Mouse (Mus musculus) limb, embryonic 10.5 days (tissue): ENCODE results near the gene Ptchd1. TPM values are rescaled to one million over a fixed set of nuclear protein-coding genes. Genes with fewer than 3 reads are reported as not detected.

Experiments
- DNase-seq: peaks from one replicate; pipeline ENCODE4 v3.0.0-alpha.2; 2017; ENCODE audit warnings: low spot score
- H3K27ac ChIP-seq: fragments of 300-500 bp; sonication (generic); 2 replicates; pipeline ENCODE4 v1.5.1; 2016; ENCODE audit warnings: mild to moderate bottlenecking
- H3K27me3 ChIP-seq: fragments of 300-500 bp; sonication (generic); 2 replicates; pipeline ENCODE4 v1.6.1; 2016; ENCODE audit warnings: low read depth, mild to moderate bottlenecking; ENCODE audit not compliant: poor library complexity, severe bottlenecking
- H3K36me3 ChIP-seq: fragments of 300-500 bp; sonication (generic); 2 replicates; pipeline ENCODE4 v1.6.1; 2016; ENCODE audit warnings: mild to moderate bottlenecking, moderate library complexity
- H3K4me1 ChIP-seq: fragments of 300-500 bp; sonication (generic); 2 replicates; pipeline ENCODE4 v1.6.1; 2016
- H3K4me3 ChIP-seq: fragments of 300-500 bp; sonication (generic); 2 replicates; pipeline ENCODE4 v1.5.1; 2016; ENCODE audit warnings: mild to moderate bottlenecking, moderate library complexity
- H3K9me3 ChIP-seq: fragments of 300-500 bp; sonication (generic); replicated peaks from 2 replicates; pipeline ENCODE4 v1.6.1; 2016; ENCODE audit warnings: mild to moderate bottlenecking
- WGBS: fragments of 180-500 bp; shearing (Covaris S2); methylation state at CpG from one replicate; pipeline ENCODE4 v1.1.7; 2016; 5-methylcytosine and 5-hydroxymethylcytosine counted together
- polyA plus RNA-seq: library from polyadenylated mRNA; unstranded; fragments of >200 nt; fragmentation: Nextera tagmentation; extraction: Ambion mirVana; gene quantifications from 2 replicates; pipeline ENCODE4 v1.2.1, GENCODE M21; 2016

The Ptchd1 gene
- polyA plus RNA-seq, 1 experiment from 2014 or later, result 0.20 TPM

- no peak overlapping the region for H3K27ac ChIP-seq
- H3K27me3 ChIP-seq, result no peaks in the 10 kb centered on the region; the same call in 1 of the 2 replicates
- no peak for DNase-seq
- 80% methylated on average over 3 of the region's 3 CpGs for WGBS
- H3K4me3 ChIP-seq, result no peak overlapping the region
- no peaks in the 10 kb centered on the region for H3K36me3 ChIP-seq
- no peaks in the 10 kb centered on the region for H3K9me3 ChIP-seq
- no peaks in the 10 kb centered on the region for H3K4me1 ChIP-seq
Measured at GRCm38 (mm10) chrX:155591490-155591889, 32.1 kb downstream of the Ptchd1 start.

DNA sequence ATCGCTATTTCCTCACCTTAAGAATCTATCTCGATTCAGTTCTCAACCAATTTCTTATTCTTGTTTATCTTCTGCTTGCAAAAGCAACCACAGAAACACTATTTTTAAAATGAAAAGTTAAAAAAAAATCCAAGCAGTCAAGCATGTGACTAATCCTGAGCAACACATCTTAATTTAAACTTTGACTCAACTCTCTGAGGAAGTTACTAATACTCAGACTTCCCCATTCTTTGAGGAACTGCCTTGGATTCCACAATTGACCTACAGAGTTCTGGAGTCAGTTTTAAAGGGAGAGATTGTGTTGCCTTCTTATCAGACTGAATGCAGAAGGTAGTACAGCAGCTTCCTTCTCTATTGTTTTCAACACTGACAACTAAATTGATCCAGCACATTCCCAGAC lies 39.0 kb downstream of the Ptchd1 start:
- 93% methylated on average over 2 of the region's 2 CpGs for WGBS
- Histone ChIP-seq H3K4me1 (no peaks in the 10 kb centered on the region), H3K27ac (no peak overlapping the region), H3K36me3 (no peaks in the 10 kb centered on the region), H3K27me3 (no peaks in the 10 kb centered on the region), H3K4me3 (no peak overlapping the region), H3K9me3 (no peaks in the 10 kb centered on the region)
- DNase-seq, result no peak

DNA sequence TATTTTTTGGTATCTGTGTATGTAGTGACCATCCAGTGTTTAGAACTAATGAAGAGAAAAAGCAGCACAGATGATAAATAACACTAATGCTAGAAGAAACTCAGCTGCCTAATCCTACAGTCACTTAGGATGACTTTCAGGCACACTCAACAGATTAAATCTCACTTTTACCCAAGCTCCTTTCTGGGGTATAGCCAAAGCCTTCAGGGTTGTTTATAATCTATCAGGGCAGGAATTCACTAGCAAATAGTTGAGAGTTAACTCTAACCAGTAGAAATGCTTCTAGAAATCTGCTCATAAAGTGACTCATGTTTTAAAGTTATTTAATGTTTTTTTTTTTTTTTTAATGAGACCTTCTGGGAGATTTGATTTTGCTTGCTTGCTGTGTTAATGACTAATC lies 43.8 kb downstream of the Ptchd1 start:
- no peaks in the 10 kb centered on the region for H3K36me3 ChIP-seq
- no peaks in the 10 kb centered on the region for H3K4me1 ChIP-seq
- no peak overlapping the region for H3K27ac ChIP-seq
- no peak overlapping the region for H3K4me3 ChIP-seq
- no peaks in the 10 kb centered on the region for H3K27me3 ChIP-seq
- no peaks in the 10 kb centered on the region for H3K9me3 ChIP-seq
- no peak for DNase-seq

DNA sequence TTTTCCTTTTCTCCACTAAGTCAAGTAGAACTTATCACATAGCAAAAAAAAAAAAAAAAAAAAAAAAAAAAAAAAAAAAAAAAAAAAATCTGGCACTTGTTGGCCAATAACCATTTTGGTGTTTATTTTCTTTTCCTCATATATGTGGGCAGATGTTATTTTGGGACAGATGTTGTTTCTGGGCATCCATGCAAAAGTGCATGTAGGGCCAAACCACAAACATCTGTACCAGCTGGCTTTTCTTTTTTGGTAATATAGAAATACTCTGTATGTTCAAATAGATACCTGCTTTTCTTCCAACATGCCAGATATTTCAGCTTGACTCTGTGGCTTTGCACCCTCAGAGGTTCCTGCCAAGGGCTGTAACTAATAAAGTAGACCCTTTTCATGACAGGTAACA lies 51.2 kb downstream of the Ptchd1 start:
- Histone ChIP-seq H3K4me1 (no peaks in the 10 kb centered on the region), H3K36me3 (no peaks in the 10 kb centered on the region), H3K27me3 (no peaks in the 10 kb centered on the region), H3K27ac (no peak overlapping the region), H3K9me3 (no peaks in the 10 kb centered on the region), H3K4me3 (no peak overlapping the region)
- DNase-seq, result no peak

GRCm38 (mm10) chrX:155543780-155544179 lies 79.8 kb downstream of the Ptchd1 start:
- no peaks in the 10 kb centered on the region for H3K27me3 ChIP-seq

More at GRCm38 (mm10) chrX:155543780-155544179, 79.8 kb downstream of the Ptchd1 start:
- no peak for DNase-seq
- no peaks in the 10 kb centered on the region for H3K36me3 ChIP-seq
- H3K27ac ChIP-seq, result no peak overlapping the region
- no peaks in the 10 kb centered on the region for H3K4me1 ChIP-seq
- no peak overlapping the region for H3K4me3 ChIP-seq
- no peaks in the 10 kb centered on the region for H3K9me3 ChIP-seq

Other genes starting within 250 kb of the Ptchd1 start
- gene Gm15155, start 927 bp upstream of the Ptchd1 start, polyA plus RNA-seq, result not detected in 2 replicates